Mouse (Mus musculus): ENCODE data around the gene Tulp2. TPM values are rescaled to one million over a fixed set of nuclear protein-coding genes. Genes with fewer than 3 reads are reported as not detected.

Tulp2 gene
- total and polyA plus RNA-seq, 3 experiments = 1.1 to 1.2 TPM; not detected in 1

- TF ChIP-seq TBP (IDR thresholded peaks at IDR 0.05; ENCODE audit: low read depth, low read length) (peak; percentile 77; the same call in 1 of the 2 replicates), ETS1 (IDR thresholded peaks at IDR 0.05; ENCODE audit: low read depth, low read length) (peak; percentile 87), GABPA (IDR thresholded peaks at IDR 0.05; ENCODE audit: low read depth, low read length) (no peak), SIN3A (IDR thresholded peaks at IDR 0.05; ENCODE audit: low read length) (peak; percentile 98), MYC (IDR thresholded peaks at IDR 0.05; ENCODE audit: low read depth, low read length) (no peak; the same call in 1 of the 2 replicates)
These were observed 28.5 kb downstream of the Tulp2 start, which contains the start of gene Nucb1 (continued) for GRCm38 (mm10) chr7:45509912-45510787.

DNA sequence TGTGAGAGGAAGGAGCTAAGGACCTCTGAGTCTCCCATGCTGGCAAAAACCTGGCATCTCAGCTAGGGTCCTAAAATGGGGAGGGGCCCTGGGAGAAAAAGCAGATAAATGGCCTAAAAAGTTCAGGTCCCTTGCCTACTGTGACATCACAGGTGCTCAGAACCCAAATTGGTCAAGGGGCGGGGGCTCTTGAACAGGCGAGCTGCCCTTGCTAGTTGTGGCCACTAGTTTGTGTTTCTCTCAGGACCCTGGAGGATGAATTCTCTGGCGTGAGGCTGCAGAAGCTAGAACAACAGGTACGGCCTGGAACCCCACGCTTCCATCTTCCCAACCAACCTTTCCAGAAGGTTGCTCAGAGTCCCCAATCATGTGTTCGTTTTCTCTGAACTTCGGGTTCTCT, 32.7 kb downstream of the Tulp2 start:
- Histone ChIP-seq H3K4me1 (ENCODE audit: control insufficient read depth in 1 of 2, insufficient read depth in 2 of 2, low read length in 2 of 2) (no peaks in the 10 kb centered on the region), H3K9me3 (replicated peaks; ENCODE audit: insufficient read depth, low read length) (no peaks in the 10 kb centered on the region), H3K4me3 (ENCODE audit: control insufficient read depth in 1 of 2, insufficient read depth in 1 of 2, low read depth in 2 of 2, low read length in 2 of 2) (no peak overlapping the region), H3K79me2 (ENCODE audit: control insufficient read depth, insufficient read depth, low read length, poor library complexity) (peaks cover 7% of the 10 kb centered on the region), H3K9ac (ENCODE audit: control insufficient read depth, low read depth, low read length, poor library complexity, severe bottlenecking) (no peak overlapping the region), H3K27ac (ENCODE audit: control insufficient read depth, low read depth, low read length) (no peak overlapping the region), H3K36me3 (ENCODE audit: control insufficient read depth in 1 of 2, insufficient read depth in 2 of 2, low read length in 2 of 2) (no peaks in the 10 kb centered on the region), H3K27me3 (ENCODE audit: control insufficient read depth in 1 of 2, insufficient read depth in 2 of 2, low read length in 2 of 2) (no peaks in the 10 kb centered on the region)
- no peak for TF ChIP-seq ETS1 (IDR thresholded peaks at IDR 0.05; ENCODE audit: low read depth, low read length)
- TF ChIP-seq CHD1 (IDR thresholded peaks at IDR 0.05; ENCODE audit: low read depth, low read length) = no peak
- TF ChIP-seq UBTF (IDR thresholded peaks at IDR 0.05; ENCODE audit: borderline replicate concordance, insufficient read depth, low read depth, low read length) = no peak
- no peak for TF ChIP-seq USF2 (IDR thresholded peaks at IDR 0.05; ENCODE audit: borderline replicate concordance in 1 of 2, insufficient read depth in 1 of 2, low read depth in 1 of 2, low read length in 2 of 2)
- no peak for TF ChIP-seq TCF12 (IDR thresholded peaks at IDR 0.05; ENCODE audit: low read depth, low read length)
- no peak for TF ChIP-seq ZNF384 (IDR thresholded peaks at IDR 0.05; ENCODE audit: low read depth, low read length)
- TF ChIP-seq USF1 (IDR thresholded peaks at IDR 0.05; ENCODE audit: low read depth, low read length) = no peak
- no peak for TF ChIP-seq KAT2A (conservative IDR thresholded peaks at IDR 0.05; ENCODE audit: low read depth, low read length)
- no peak for TF ChIP-seq GATA1 (IDR thresholded peaks at IDR 0.05; ENCODE audit: low read depth, low read length)
- no peak for TF ChIP-seq MAZ (IDR thresholded peaks at IDR 0.05; ENCODE audit: low read depth, low read length)
- DNase-seq (ENCODE audit: low read depth, low spot score) = no peak

- TF ChIP-seq MEF2A (IDR thresholded peaks at IDR 0.05; ENCODE audit: extremely low read depth, insufficient replicate concordance, low read depth, low read length, poor library complexity, severe bottlenecking) = no peak
- no peak overlapping the region for H3K9ac ChIP-seq (ENCODE audit: control insufficient read depth, low read depth, low read length, poor library complexity, severe bottlenecking)
- H3K9me3 ChIP-seq (replicated peaks; ENCODE audit: insufficient read depth, low read length) = no peaks in the 10 kb centered on the region
- no peaks in the 10 kb centered on the region for H3K36me3 ChIP-seq (ENCODE audit: control insufficient read depth in 1 of 2, insufficient read depth in 2 of 2, low read length in 2 of 2)
- no peaks in the 10 kb centered on the region; the same call in 1 of the 2 replicates for H3K79me2 ChIP-seq (ENCODE audit: control insufficient read depth, insufficient read depth, low read length, poor library complexity)
- H3K4me1 ChIP-seq (ENCODE audit: control insufficient read depth in 1 of 2, insufficient read depth in 2 of 2, low read length in 2 of 2) = no peaks in the 10 kb centered on the region
- H3K4me3 ChIP-seq (ENCODE audit: control insufficient read depth in 1 of 2, insufficient read depth in 1 of 2, low read depth in 2 of 2, low read length in 2 of 2) = no peak overlapping the region
- no peaks in the 10 kb centered on the region for H3K27me3 ChIP-seq (ENCODE audit: control insufficient read depth in 1 of 2, insufficient read depth in 2 of 2, low read length in 2 of 2)
- H3K27ac ChIP-seq (ENCODE audit: control insufficient read depth, low read depth, low read length) = no peak overlapping the region
- peak; percentile 49 for DNase-seq (ENCODE audit: low read depth, low spot score)
These were observed 33.8 kb downstream of the Tulp2 start for GRCm38 (mm10) chr7:45515436-45515835.

Data from MEL (cell line).